Mouse (Mus musculus) kidney, embryonic 16.5 days (tissue): ENCODE measurements around the gene Atp5g2. TPM values are rescaled to one million over a fixed set of nuclear protein-coding genes. Genes with fewer than 3 reads are reported as not detected.

ENCODE experiments used
- ATAC-seq: fragments of 200-750 bp; cut with Nextera tagmentation; 2 replicates; pipeline ENCODE4 v1.8.0; 2017; ENCODE audit warnings: moderate TSS enrichment; ENCODE audit not compliant: low FRiP score, low TSS enrichment
- H3K27ac ChIP-seq: fragments of 300-500 bp; sonication (generic); 2 replicates; pipeline ENCODE4 v1.5.1; 2014; ENCODE audit warnings: low read length
- H3K27me3 ChIP-seq: fragments of 300-500 bp; sonication (generic); 2 replicates; pipeline ENCODE4 v1.6.1; 2014; ENCODE audit warnings: low read length, control low read depth, mixed read lengths; ENCODE audit not compliant: insufficient read depth
- H3K36me3 ChIP-seq: fragments of 300-500 bp; sonication (generic); 2 replicates; pipeline ENCODE4 v1.6.1; 2014; ENCODE audit warnings: low read length, control low read depth, mixed read lengths; ENCODE audit not compliant: insufficient read depth
- H3K4me1 ChIP-seq: fragments of 300-500 bp; sonication (generic); 2 replicates; pipeline ENCODE4 v1.6.1; 2014; ENCODE audit warnings: low read length, control low read depth, mixed read lengths; ENCODE audit not compliant: insufficient read depth
- H3K4me2 ChIP-seq: fragments of 300-500 bp; sonication (generic); replicated peaks from 2 replicates; pipeline ENCODE4 v1.6.1; 2014; ENCODE audit warnings: low read depth, low read length
- H3K4me3 ChIP-seq: fragments of 300-500 bp; sonication (generic); 2 replicates; pipeline ENCODE4 v1.5.1; 2014; ENCODE audit warnings: mild to moderate bottlenecking, low read length
- H3K9ac ChIP-seq: fragments of 300-500 bp; sonication (generic); replicated peaks from 2 replicates; pipeline ENCODE4 v1.6.1; 2014; ENCODE audit warnings: low read length
- H3K9me3 ChIP-seq: fragments of 300-500 bp; sonication (generic); 2 replicates; pipeline ENCODE4 v1.6.1; 2016; ENCODE audit warnings: low read length, control low read depth
- WGBS: fragments of 180-500 bp; shearing (Covaris S2); extraction: QIAGEN DNeasy Blood & Tissue Kit; methylation state at CpG from one replicate; pipeline ENCODE4 v1.1.7; 2014; 5-methylcytosine and 5-hydroxymethylcytosine counted together
- polyA plus RNA-seq: library from polyadenylated mRNA; unstranded; fragments of >200 nt; fragmentation: Nextera tagmentation; extraction: Ambion mirVana; gene quantifications from 2 replicates; pipeline ENCODE4 v1.2.1, GENCODE M21; 2015

Gene Atp5g2
- polyA plus RNA-seq, result 60.1 and 74.0 TPM in 2 replicates

DNA sequence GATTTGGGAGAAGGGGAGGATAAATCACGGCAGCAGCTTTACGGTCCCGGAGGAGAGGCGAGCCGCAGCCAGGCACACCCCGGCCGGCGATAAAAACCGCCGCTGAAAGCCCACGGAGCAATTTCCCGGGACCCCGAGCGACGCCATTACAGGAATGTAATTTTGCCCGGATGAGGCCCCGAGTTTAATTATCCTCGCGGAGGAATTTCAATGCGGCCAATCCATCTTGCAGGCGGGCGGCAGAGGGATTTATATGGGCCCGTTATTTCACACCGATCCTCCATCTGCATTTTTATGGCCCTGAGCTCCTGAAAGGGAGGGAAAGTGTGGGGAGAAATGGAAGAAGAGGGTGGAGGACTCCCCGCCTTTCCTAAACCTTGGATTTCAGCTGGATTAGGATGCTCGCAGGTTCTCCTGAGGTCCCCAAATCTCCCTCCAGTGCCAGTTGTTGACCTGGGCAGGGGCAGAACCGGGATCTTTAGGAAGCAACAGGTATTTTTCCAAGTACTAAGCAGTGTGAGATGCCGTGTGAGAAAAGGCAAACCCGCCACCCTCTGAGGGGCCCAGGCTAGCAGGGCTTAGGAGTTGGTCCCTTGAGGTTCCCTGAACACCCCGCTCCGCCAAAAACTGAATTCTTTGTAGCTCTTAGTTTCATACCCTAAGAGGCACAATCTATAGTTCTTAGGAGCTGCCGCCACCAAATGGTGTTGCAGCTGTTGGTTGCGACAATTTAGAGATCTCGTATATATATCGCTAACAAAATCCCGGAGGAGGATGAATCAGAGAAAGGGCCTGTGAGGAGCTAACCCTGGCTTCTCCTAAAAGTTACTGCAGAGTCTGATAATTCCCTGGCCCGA is at the start of gene Atp5g2:
Gene Atp5g2 (minus strand): TSS at position 138 of the 857 bp plus-strand sequence.
- Histone ChIP-seq H3K4me2 (peak within 1 kb of the TSS; percentile 67), H3K27ac (peak within 1 kb of the TSS; percentile 98), H3K4me1 (peaks cover 29% of the 10 kb centered on the region), H3K9ac (peak within 1 kb of the TSS; percentile 81), H3K27me3 (no peaks in the 10 kb centered on the region), H3K9me3 (peaks cover 2% of the 10 kb centered on the region; the same call in 1 of the 2 replicates), H3K36me3 (peaks cover 4% of the 10 kb centered on the region), H3K4me3 (peak within 1 kb of the TSS; percentile 88)
- under 1% methylated on average over 37 of the region's 37 CpGs for WGBS
- no peak for ATAC-seq

DNA sequence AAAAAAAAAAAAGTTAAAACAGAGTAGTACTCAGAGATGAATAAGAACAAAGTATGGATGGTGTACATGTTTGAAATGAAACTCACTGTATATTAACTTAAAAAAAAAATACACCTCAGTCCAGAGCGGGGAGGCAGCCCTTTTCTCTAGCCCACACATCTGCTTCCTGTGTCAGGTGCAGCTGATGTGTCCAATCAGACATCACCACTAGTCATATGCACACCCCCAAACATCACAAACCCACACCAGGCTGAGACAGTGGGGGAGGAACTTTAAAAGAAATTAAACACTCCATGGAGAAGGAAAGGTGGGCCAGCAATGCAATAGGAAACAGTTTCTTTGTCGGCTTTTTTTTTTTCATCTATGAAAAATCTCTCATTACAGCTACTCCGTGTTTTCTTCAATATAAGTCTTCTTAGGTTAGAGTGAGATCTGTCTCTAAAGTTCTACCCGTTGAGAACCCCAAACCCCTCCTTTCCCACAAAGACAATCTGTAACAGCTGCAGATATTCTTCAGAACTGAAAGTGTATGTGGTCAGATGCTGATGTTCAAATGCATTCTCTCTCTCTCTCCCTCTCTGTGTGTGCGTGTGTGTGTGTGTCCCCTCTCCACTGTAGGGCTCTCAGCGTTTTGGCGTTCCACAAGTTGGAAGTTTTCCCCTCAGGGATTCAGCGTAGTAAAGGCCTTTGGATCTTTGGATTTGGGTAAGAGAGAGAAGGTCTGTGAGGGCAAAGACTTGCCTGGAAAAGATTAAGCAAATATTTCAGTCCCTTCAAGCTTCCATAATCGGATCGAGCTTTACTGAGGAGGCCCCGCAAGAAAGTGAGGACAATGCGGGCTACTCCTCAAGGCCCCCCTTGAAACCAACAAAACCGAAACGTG is 49.1 kb upstream of the Atp5g2 start:
- 16% methylated on average over 14 of the region's 14 CpGs for WGBS
- Histone ChIP-seq H3K36me3 (peaks cover 14% of the 10 kb centered on the region; the same call in 1 of the 2 replicates), H3K9ac (peak overlapping the region; percentile 80), H3K9me3 (no peaks in the 10 kb centered on the region), H3K4me3 (peak overlapping the region; percentile 79), H3K27ac (no peak overlapping the region), H3K27me3 (no peaks in the 10 kb centered on the region), H3K4me1 (peaks cover 18% of the 10 kb centered on the region), H3K4me2 (peak overlapping the region; percentile 65)
- ATAC-seq, result 0 out of 2 replicates have a peak, but pooled peaks have one; percentile 0

DNA sequence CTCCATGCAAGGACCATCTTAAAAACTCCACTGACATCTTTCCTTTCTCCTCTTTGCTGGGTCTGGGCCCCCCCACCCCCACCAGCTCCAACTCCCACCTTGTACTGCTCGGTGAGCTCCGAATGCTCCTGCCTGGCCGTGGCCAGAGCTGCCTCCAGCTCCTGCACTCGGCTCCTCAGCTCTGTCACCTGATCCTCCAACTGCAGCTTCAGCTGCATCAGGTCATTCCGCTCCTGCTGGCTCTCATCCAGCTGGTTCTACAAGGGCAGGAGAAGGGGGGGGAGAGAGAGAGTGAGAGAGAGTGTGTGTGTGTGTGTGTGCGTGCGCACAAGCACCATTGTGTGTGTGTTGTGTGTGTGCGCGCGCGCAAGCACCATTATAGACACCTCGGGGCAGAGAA is 44.0 kb upstream of the Atp5g2 start:
- 47% methylated on average over 12 of the region's 12 CpGs for WGBS
- ATAC-seq, result peak; percentile 62; the same call in 1 of the 2 replicates
- peaks cover 10% of the 10 kb centered on the region for H3K4me1 ChIP-seq
- peaks cover 40% of the 10 kb centered on the region; the same call in 1 of the 2 replicates for H3K36me3 ChIP-seq
- no peak overlapping the region for H3K27ac ChIP-seq
- H3K27me3 ChIP-seq, result no peaks in the 10 kb centered on the region
- H3K9me3 ChIP-seq, result no peaks in the 10 kb centered on the region
- H3K4me2 ChIP-seq, result no peak overlapping the region
- H3K9ac ChIP-seq, result no peak overlapping the region
- no peak overlapping the region for H3K4me3 ChIP-seq

DNA sequence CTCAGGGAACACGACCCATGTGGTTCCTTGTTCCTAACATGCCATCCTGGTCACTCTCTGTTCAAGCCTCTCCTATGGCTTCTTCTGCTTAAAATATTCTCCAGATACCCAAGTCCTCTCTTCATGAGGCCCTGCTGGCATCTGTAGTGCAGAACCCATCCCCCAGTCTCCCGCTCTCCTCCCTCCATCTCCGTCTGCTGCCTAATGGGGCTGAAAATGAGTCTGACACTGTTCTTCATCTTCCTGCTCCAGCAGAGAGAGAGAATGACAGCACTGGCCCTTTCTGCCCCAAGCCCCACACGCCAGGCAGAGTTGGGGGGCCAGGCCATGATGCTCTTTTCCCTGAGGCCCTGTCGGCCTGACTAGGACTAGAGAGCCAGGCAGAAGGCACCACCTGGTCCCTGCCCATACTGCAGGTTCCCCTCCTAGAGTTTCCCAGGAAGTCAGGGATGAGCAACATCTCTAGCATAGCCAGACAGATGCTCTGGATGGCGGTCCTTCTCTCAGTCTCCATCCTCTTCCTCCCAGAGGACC is 35.7 kb upstream of the Atp5g2 start:
- H3K36me3 ChIP-seq, result peaks cover 44% of the 10 kb centered on the region
- no peak overlapping the region for H3K4me2 ChIP-seq
- H3K9ac ChIP-seq, result no peak overlapping the region
- no peaks in the 10 kb centered on the region for H3K27me3 ChIP-seq
- peaks cover 12% of the 10 kb centered on the region; the same call in 1 of the 2 replicates for H3K4me1 ChIP-seq
- H3K27ac ChIP-seq, result no peak overlapping the region
- WGBS, result 36% methylated on average over 6 of the region's 6 CpGs
- no peaks in the 10 kb centered on the region for H3K9me3 ChIP-seq
- ATAC-seq, result no peak
- no peak overlapping the region for H3K4me3 ChIP-seq

DNA sequence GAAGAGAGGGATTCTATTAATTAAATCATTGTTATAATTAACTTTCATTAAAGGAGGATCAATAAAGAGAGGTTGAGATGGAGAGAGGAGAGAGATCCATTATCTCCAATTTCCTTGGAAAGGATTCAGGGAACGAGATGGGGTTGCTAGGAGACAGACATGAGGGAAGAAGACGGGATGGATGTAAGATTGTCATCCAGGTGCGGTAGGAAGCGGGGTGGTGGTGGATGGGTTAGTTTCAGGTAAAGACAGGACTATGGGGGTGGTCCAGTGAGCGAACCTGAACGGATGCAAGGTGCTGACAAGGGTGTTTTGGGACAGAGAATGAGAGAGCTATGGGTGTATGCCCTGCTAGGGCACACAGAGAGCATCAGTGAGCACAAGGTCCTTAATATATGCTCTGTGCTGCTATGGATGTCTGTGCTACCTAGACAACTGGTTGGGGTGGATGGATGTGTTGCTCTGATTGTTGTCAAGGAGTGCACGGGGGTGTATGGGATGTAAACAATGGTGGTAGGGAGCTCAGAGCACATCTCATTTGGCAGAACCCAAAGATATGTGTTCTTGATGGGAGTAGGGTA is 33.9 kb upstream of the Atp5g2 start:
- Histone ChIP-seq H3K9me3 (no peaks in the 10 kb centered on the region), H3K27me3 (no peaks in the 10 kb centered on the region), H3K4me1 (peaks cover 12% of the 10 kb centered on the region; the same call in 1 of the 2 replicates), H3K36me3 (peaks cover 36% of the 10 kb centered on the region), H3K27ac (no peak overlapping the region), H3K4me3 (no peak overlapping the region), H3K4me2 (no peak overlapping the region), H3K9ac (no peak overlapping the region)
- ATAC-seq, result no peak
- WGBS, result 78% methylated on average over 7 of the region's 7 CpGs

DNA sequence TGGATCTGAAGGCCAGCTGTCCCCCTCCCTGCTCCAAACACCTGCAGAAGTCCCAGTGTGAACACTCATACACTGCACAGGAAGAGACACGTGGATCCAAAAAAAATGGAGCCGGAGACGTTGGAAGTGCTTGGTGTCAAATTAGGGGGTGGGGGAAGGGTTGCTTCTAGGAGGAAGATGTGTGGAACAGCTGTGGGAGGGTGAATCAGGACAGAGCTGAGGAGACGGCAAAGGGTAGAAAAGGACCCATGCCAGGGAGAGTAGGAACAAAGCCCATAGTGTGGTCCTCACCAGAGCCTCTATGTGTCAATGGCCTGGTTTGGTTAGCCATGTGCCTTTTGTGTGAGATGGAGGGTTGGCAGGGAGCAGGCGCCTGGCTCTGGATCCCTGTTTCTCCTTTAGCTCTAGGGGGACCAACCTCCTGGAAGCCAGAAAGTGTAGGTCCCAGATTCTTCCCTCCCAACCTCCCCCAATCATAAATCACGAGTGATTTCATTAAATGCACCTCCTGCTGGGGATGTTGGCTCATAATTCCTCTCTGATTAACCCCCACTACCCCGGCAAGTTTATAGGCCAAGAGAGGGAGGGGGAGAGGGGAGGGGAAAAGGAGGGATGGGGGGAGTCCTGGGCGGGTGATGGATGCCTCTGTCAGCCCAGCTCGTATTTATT is 33.2 kb upstream of the Atp5g2 start:
- H3K4me2 ChIP-seq, result no peak overlapping the region
- no peak overlapping the region for H3K9ac ChIP-seq
- no peaks in the 10 kb centered on the region for H3K9me3 ChIP-seq
- peaks cover 29% of the 10 kb centered on the region for H3K36me3 ChIP-seq
- 0 out of 2 replicates have a peak, but pooled peaks cover 2% of the 10 kb centered on the region for H3K27me3 ChIP-seq
- ATAC-seq, result 0 out of 2 replicates have a peak, but pooled peaks have one; percentile 47
- H3K4me3 ChIP-seq, result no peak overlapping the region
- no peak overlapping the region for H3K27ac ChIP-seq
- peaks cover 12% of the 10 kb centered on the region; the same call in 1 of the 2 replicates for H3K4me1 ChIP-seq
- WGBS, result 21% methylated on average over 9 of the region's 9 CpGs

DNA sequence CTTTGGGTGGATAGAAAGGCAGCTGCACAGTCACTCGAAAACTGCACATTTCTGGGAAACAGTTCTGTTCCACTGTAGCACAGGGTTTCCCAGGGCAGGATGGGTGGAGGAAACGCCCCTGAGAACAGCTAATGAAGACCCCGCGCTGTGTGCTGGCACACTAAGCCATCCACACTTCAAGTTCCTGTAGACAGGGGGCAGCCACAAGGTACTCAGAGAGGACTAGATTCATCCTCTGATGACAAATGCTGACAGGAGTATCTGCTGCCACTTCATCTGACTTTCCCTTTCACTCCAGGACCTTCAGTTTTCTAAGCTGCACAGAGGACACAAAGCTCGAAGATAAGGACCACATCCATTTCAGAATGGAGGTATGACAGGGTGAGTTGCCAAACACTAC is 32.7 kb upstream of the Atp5g2 start:
- H3K4me2 ChIP-seq, result no peak overlapping the region
- WGBS, result 67% methylated on average over 5 of the region's 5 CpGs
- ATAC-seq, result no peak
- H3K27me3 ChIP-seq, result peaks cover 7% of the 10 kb centered on the region; the same call in 1 of the 2 replicates
- no peaks in the 10 kb centered on the region for H3K9me3 ChIP-seq
- no peak overlapping the region for H3K4me3 ChIP-seq
- H3K27ac ChIP-seq, result no peak overlapping the region
- no peak overlapping the region for H3K9ac ChIP-seq
- H3K4me1 ChIP-seq, result peaks cover 12% of the 10 kb centered on the region; the same call in 1 of the 2 replicates
- H3K36me3 ChIP-seq, result peaks cover 24% of the 10 kb centered on the region

DNA sequence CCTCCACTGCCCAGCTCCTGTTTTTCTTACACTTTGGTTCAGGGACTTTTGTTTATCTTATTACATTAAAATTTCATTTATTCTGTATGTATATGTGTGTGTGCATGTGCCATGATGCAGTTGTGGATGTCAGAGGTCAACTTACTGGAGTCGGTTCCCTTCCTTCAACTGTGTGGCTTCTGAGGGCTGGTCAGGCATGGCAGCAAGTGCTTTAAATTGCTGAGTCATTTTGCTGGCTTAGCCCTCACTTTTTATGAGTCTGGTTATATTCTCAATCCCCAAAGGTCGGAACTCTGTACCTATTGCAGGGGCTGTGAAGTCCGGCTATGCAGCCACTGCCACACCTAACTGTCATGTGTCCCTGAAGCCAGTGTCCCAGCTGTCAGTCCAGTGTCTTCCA is 30.8 kb upstream of the Atp5g2 start:
- Histone ChIP-seq H3K27me3 (peaks cover 23% of the 10 kb centered on the region), H3K36me3 (peaks cover 6% of the 10 kb centered on the region; the same call in 1 of the 2 replicates), H3K4me2 (no peak overlapping the region), H3K27ac (no peak overlapping the region), H3K9me3 (no peaks in the 10 kb centered on the region), H3K9ac (no peak overlapping the region), H3K4me3 (no peak overlapping the region), H3K4me1 (peaks cover 12% of the 10 kb centered on the region; the same call in 1 of the 2 replicates)
- no peak for ATAC-seq
- WGBS, result 62% methylated on average over 3 of the region's 3 CpGs
